Mouse (Mus musculus) cerebellum, adult 2 months (tissue): Measurements from ENCODE around the gene Abcc2. TPM values are rescaled to one million over a fixed set of nuclear protein-coding genes. Genes with fewer than 3 reads are reported as not detected.

Experiments
- DNase-seq, 2 experiments: peaks; one replicate each; pipeline ENCODE4 v3.0.0; 2021
- H3K27ac ChIP-seq: fragments of 200-500 bp; 2 replicates; pipeline ENCODE4 v1.5.1; 2012; ENCODE audit warnings: low read length, control low read depth, inconsistent platforms; ENCODE audit not compliant: insufficient read depth
- H3K27me3 ChIP-seq: fragments of 200-500 bp; 2 replicates; pipeline ENCODE4 v1.6.1; 2012; ENCODE audit warnings: inconsistent platforms, mild to moderate bottlenecking, low read length, moderate library complexity; ENCODE audit not compliant: control insufficient read depth, insufficient read depth
- H3K4me1 ChIP-seq: fragments of 200-500 bp; 2 replicates; pipeline ENCODE4 v1.6.1; 2011; ENCODE audit warnings: low read length; ENCODE audit not compliant: control insufficient read depth, insufficient read depth
- H3K4me3 ChIP-seq: fragments of 200-500 bp; replicated peaks from 2 replicates; pipeline ENCODE3; 2011; ENCODE audit warnings: mild to moderate bottlenecking, low read depth, low read length, control low read depth; ENCODE audit not compliant: insufficient read depth
- CTCF ChIP-seq: fragments of 200-500 bp; IDR thresholded peaks from 2 replicates; pipeline ENCODE4 v1.5.1; 2011; ENCODE audit warnings: low read depth, mild to moderate bottlenecking, control low read depth, low read length, moderate library complexity, borderline replicate concordance; ENCODE audit not compliant: insufficient read depth
- POLR2A ChIP-seq: fragments of 200-500 bp; IDR thresholded peaks from 2 replicates; pipeline ENCODE4 v1.6.1; 2011; ENCODE audit warnings: low read length, control low read depth, borderline replicate concordance; ENCODE audit not compliant: insufficient read depth
- WGBS: fragments of 180-500 bp; shearing (Covaris S2); methylation state at CpG from one replicate; pipeline ENCODE4 v1.1.7; 2018; 5-methylcytosine and 5-hydroxymethylcytosine counted together
- polyA plus RNA-seq: library from polyadenylated mRNA; depleted of rRNA; stranded (reverse); fragments of >200 nt; gene quantifications from 2 replicates; pipeline ENCODE4 v1.2.3, GENCODE M21; 2012

Abcc2 gene
- polyA plus RNA-seq, 1 experiment = 0.05 TPM

GRCm38 (mm10) chr19:43769366-43769960 is 12.5 kb upstream of the Abcc2 start:
- TF ChIP-seq CTCF = no peak
- TF ChIP-seq POLR2A = no peak
- 69% methylated on average over 5 of the region's 5 CpGs for WGBS

GRCm38 (mm10) chr19:43770584-43770983 is 11.4 kb upstream of the Abcc2 start:
- no peak for DNase-seq
- Histone ChIP-seq H3K4me1 (no peaks in the 10 kb centered on the region), H3K4me3 (no peak overlapping the region), H3K27me3 (no peaks in the 10 kb centered on the region), H3K27ac (no peak overlapping the region)
- no peak for TF ChIP-seq POLR2A
- TF ChIP-seq CTCF = no peak
- 94% methylated on average over 4 of the region's 4 CpGs for WGBS

More at GRCm38 (mm10) chr19:43769366-43769960, 12.5 kb upstream of the Abcc2 start:
- Histone ChIP-seq H3K27me3 (no peaks in the 10 kb centered on the region), H3K27ac (no peak overlapping the region), H3K4me3 (no peak overlapping the region), H3K4me1 (no peaks in the 10 kb centered on the region)
- no peak for DNase-seq

GRCm38 (mm10) chr19:43771499-43771969 is 10.5 kb upstream of the Abcc2 start:
- Histone ChIP-seq H3K27ac (no peak overlapping the region), H3K4me3 (no peak overlapping the region), H3K4me1 (no peaks in the 10 kb centered on the region), H3K27me3 (no peaks in the 10 kb centered on the region)
- 94% methylated on average over 5 of the region's 5 CpGs for WGBS
- DNase-seq = no peak
- TF ChIP-seq POLR2A (no peak), CTCF (no peak)

- 70% methylated on average over 6 of the region's 6 CpGs for WGBS
- H3K4me3 ChIP-seq = no peak overlapping the region
- H3K27me3 ChIP-seq = no peaks in the 10 kb centered on the region
- no peaks in the 10 kb centered on the region for H3K4me1 ChIP-seq
- TF ChIP-seq CTCF (no peak), POLR2A (no peak)
- H3K27ac ChIP-seq = no peak overlapping the region
- no peak for DNase-seq
Observed at GRCm38 (mm10) chr19:43772311-43772710, 9.7 kb upstream of the Abcc2 start.

- Histone ChIP-seq H3K4me1 (no peaks in the 10 kb centered on the region), H3K4me3 (no peak overlapping the region), H3K27ac (no peak overlapping the region), H3K27me3 (no peaks in the 10 kb centered on the region)
- no peak for TF ChIP-seq CTCF
- no peak for TF ChIP-seq POLR2A
- 86% methylated on average over 10 of the region's 10 CpGs for WGBS
- DNase-seq = no peak
Observed at GRCm38 (mm10) chr19:43775433-43775832, 6.6 kb upstream of the Abcc2 start.

GRCm38 (mm10) chr19:43776561-43776960 is 5.4 kb upstream of the Abcc2 start:
- H3K27me3 ChIP-seq = no peaks in the 10 kb centered on the region
- no peak for DNase-seq
- WGBS = 64% methylated on average over 4 of the region's 4 CpGs
- no peak overlapping the region for H3K4me3 ChIP-seq
- TF ChIP-seq CTCF (no peak), POLR2A (no peak)
- no peak overlapping the region for H3K27ac ChIP-seq
- no peaks in the 10 kb centered on the region for H3K4me1 ChIP-seq

GRCm38 (mm10) chr19:43777308-43777707 is 4.7 kb upstream of the Abcc2 start:
- no peak for DNase-seq
- H3K27ac ChIP-seq = no peak overlapping the region
- H3K4me1 ChIP-seq = no peaks in the 10 kb centered on the region
- no peaks in the 10 kb centered on the region for H3K27me3 ChIP-seq
- WGBS = 65% methylated on average over 2 of the region's 2 CpGs
- TF ChIP-seq POLR2A = no peak
- TF ChIP-seq CTCF = no peak
- H3K4me3 ChIP-seq = no peak overlapping the region

- Histone ChIP-seq H3K27me3 (no peaks in the 10 kb centered on the region), H3K27ac (no peak overlapping the region), H3K4me1 (no peaks in the 10 kb centered on the region), H3K4me3 (no peak overlapping the region)
- TF ChIP-seq POLR2A (no peak), CTCF (no peak)
- DNase-seq = no peak
- WGBS = 84% methylated on average over 5 of the region's 5 CpGs
Observed at GRCm38 (mm10) chr19:43780391-43780790, 1.6 kb upstream of the Abcc2 start.
